Mouse (Mus musculus) myocyte (in vitro differentiated cells): ENCODE data around the gene Slc15a3. TPM values are rescaled to one million over a fixed set of nuclear protein-coding genes. Genes with fewer than 3 reads are reported as not detected.

Experiments used
- H3K27me3 ChIP-seq: one replicate; pipeline ENCODE4 v1.6.1; 2011; ENCODE audit not compliant: control insufficient read depth, insufficient read depth, insufficient read length
- H3K36me3 ChIP-seq: one replicate; pipeline ENCODE4 v1.6.1; 2011; ENCODE audit not compliant: control insufficient read depth, insufficient read depth
- H3K4me2 ChIP-seq: one replicate; pipeline ENCODE4 v1.6.1; 2011; ENCODE audit warnings: low read depth, control low read depth
- H3K4me3 ChIP-seq: one replicate; pipeline ENCODE4 v1.5.1; 2011; ENCODE audit warnings: mild to moderate bottlenecking, control low read depth, moderate library complexity
- H3K79me2 ChIP-seq: one replicate; pipeline ENCODE4 v1.6.1; 2011; ENCODE audit not compliant: control insufficient read depth, insufficient read depth
- H3ac ChIP-seq: one replicate; pipeline ENCODE4 v1.6.1; 2011; ENCODE audit not compliant: control insufficient read depth, insufficient read length
- CEBPB ChIP-seq: IDR thresholded peaks from 2 replicates; pipeline ENCODE4 v1.6.1; 2011; ENCODE audit warnings: mild to moderate bottlenecking, moderate library complexity; ENCODE audit not compliant: poor library complexity, insufficient read depth, severe bottlenecking
- E2F4 ChIP-seq: IDR thresholded peaks from one replicate; pipeline ENCODE4 v1.6.1; 2011; ENCODE audit warnings: mild to moderate bottlenecking, control low read depth, moderate library complexity; ENCODE audit not compliant: insufficient read depth
- MAX ChIP-seq: IDR thresholded peaks from one replicate; pipeline ENCODE4 v1.6.1; 2011; ENCODE audit warnings: low read depth, mild to moderate bottlenecking, control low read depth
- MYOD1 ChIP-seq, 3 experiments: IDR thresholded peaks; one replicate each; pipeline ENCODE4 v1.6.1; 2011; ENCODE audit warnings: control low read depth in 2 of 3, low read depth in 2 of 3, mild to moderate bottlenecking in 2 of 3, moderate library complexity in 1 of 3; ENCODE audit not compliant: insufficient read length in 2 of 3, control insufficient read depth in 1 of 3
- MYOG ChIP-seq, 3 experiments: IDR thresholded peaks; one replicate each; pipeline ENCODE4 v1.6.1; 2011; ENCODE audit warnings: control low read depth in 2 of 3, low read depth in 2 of 3, mild to moderate bottlenecking in 2 of 3; ENCODE audit not compliant: insufficient read length in 2 of 3, control insufficient read depth in 1 of 3, insufficient read depth in 1 of 3
- POLR2A ChIP-seq: IDR thresholded peaks from one replicate; pipeline ENCODE4 v1.6.1; 2011; ENCODE audit warnings: low read depth, mild to moderate bottlenecking, control low read depth, moderate library complexity; ENCODE audit not compliant: insufficient read length
- POLR2AphosphoS2 ChIP-seq: IDR thresholded peaks from one replicate; pipeline ENCODE4 v1.6.1; 2011; ENCODE audit warnings: low read depth, control low read depth; ENCODE audit not compliant: insufficient read length
- REST ChIP-seq: IDR thresholded peaks from one replicate; pipeline ENCODE4 v1.6.1; 2011; ENCODE audit warnings: mild to moderate bottlenecking, control low read depth, moderate library complexity; ENCODE audit not compliant: insufficient read depth, insufficient read length
- SRF ChIP-seq: IDR thresholded peaks from one replicate; pipeline ENCODE4 v1.6.1; 2011; ENCODE audit warnings: low read depth; ENCODE audit not compliant: control insufficient read depth, insufficient read length
- TCF12 ChIP-seq: IDR thresholded peaks from one replicate; pipeline ENCODE4 v1.6.1; 2011; ENCODE audit warnings: mild to moderate bottlenecking, control low read depth; ENCODE audit not compliant: poor library complexity, insufficient read depth, severe bottlenecking
- TCF3 ChIP-seq: IDR thresholded peaks from one replicate; pipeline ENCODE4 v1.6.1; 2011; ENCODE audit warnings: low read depth, control low read depth; ENCODE audit not compliant: insufficient read length
- USF1 ChIP-seq: IDR thresholded peaks from one replicate; pipeline ENCODE4 v1.6.1; 2011; ENCODE audit warnings: low read depth, mild to moderate bottlenecking, control low read depth, moderate library complexity
- polyA plus RNA-seq: library from polyadenylated mRNA; unstranded; fragments of >200 nt; fragmentation: generic; extraction: Trizol; gene quantifications from one replicate; pipeline ENCODE4 v1.2.1, GENCODE M21; 2012; ENCODE audit warnings: missing spikeins

The Slc15a3 gene
- polyA plus RNA-seq, 1 experiment = 0.02 TPM

DNA sequence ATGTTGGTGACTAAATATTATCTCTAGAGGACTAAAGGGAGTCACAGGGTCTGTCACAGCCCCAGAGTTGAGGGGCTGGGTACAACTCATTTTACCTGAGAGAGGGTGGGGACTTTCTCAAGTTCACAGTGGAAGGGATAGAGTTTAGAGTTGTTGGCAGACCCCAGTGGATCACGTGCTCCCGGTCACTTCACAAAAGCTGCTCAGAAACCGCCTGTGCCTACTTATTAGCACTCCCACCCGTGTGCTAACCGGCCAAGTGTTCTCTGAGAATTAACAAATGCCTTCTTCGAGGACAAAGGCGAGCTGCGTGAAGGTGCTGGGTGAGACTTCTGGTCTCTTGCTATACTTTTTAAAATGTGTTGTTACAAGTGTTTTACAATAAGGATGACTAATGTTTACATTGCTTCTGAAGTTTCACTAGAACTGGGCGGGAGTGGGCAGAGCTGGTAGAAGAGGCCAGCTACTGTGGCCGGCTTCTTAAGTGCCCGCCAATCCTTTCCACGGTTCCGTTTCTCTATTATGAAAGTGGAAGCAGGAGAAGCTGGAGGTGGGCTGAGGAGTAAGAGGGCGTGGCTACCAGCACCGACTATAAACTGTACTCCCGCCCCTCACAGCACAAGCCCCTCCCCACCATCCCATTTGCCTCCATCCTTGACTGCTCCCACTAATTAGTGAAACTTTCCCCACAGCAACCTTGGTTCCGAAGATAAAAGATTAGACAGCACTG lies 21.1 kb upstream of the Slc15a3 start:
- H3K4me3 ChIP-seq = no peak overlapping the region

GRCm38 (mm10) chr19:10821319-10821718 lies 18.2 kb upstream of the Slc15a3 start:
- H3K79me2 ChIP-seq = no peaks in the 10 kb centered on the region
- no peaks in the 10 kb centered on the region for H3K36me3 ChIP-seq
- H3K4me3 ChIP-seq = no peak overlapping the region
- TF ChIP-seq POLR2AphosphoS2 = no peak
- TF ChIP-seq TCF3 = no peak
- TF ChIP-seq MYOD1 (IDR thresholded peaks at IDR 0.05; ENCODE audit: control insufficient read depth in 1 of 3, insufficient read length in 2 of 3, low read depth in 2 of 3) = no peak
- TF ChIP-seq REST = no peak
- TF ChIP-seq MAX = no peak
- no peak for TF ChIP-seq TCF12
- no peak for TF ChIP-seq E2F4
- no peaks in the 10 kb centered on the region for H3K27me3 ChIP-seq
- H3K4me2 ChIP-seq = no peak overlapping the region
- H3ac ChIP-seq = no peak overlapping the region

More for the DNA sequence above, 21.1 kb upstream of the Slc15a3 start:
- Histone ChIP-seq H3K79me2 (no peaks in the 10 kb centered on the region), H3K4me2 (peak overlapping the region; percentile 71), H3K27me3 (no peaks in the 10 kb centered on the region), H3K36me3 (no peaks in the 10 kb centered on the region), H3ac (no peak overlapping the region)
- no peak for TF ChIP-seq E2F4
- TF ChIP-seq MYOG (IDR thresholded peaks at IDR 0.05; ENCODE audit: control insufficient read depth in 1 of 3, insufficient read depth in 1 of 3, insufficient read length in 2 of 3, low read depth in 2 of 3) = no peak
- TF ChIP-seq POLR2AphosphoS2 = no peak
- no peak for TF ChIP-seq MAX
- TF ChIP-seq REST = no peak
- TF ChIP-seq USF1 = no peak
- no peak for TF ChIP-seq TCF3

DNA sequence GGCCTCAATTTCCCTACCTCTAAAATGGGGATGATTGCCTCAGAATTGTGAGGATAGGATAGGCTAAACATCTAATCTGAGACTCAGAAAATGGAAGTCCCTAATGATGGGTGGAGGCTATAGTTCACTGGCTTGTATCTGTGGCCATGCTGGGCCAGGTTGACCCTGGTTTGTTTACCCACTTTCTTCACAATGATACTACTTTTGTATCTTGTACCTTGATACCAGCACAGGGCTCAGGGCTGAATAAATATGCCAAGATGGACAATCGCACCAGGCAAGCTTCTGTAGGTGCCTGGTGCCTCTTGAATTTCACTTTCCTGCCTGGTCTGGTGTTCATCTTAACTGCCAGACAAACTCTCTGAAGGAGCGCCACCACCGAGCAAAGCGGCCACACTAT lies 17.0 kb upstream of the Slc15a3 start:
- Histone ChIP-seq H3K27me3 (no peaks in the 10 kb centered on the region), H3K79me2 (no peaks in the 10 kb centered on the region), H3K4me2 (no peak overlapping the region), H3K4me3 (no peak overlapping the region), H3ac (no peak overlapping the region), H3K36me3 (no peaks in the 10 kb centered on the region)
- TF ChIP-seq USF1 (no peak), SRF (no peak), CEBPB (no peak), MAX (no peak), E2F4 (no peak), POLR2AphosphoS2 (no peak), TCF3 (no peak), TCF12 (no peak), POLR2A (no peak), MYOG (IDR thresholded peaks at IDR 0.05; ENCODE audit: control insufficient read depth in 1 of 3, insufficient read depth in 1 of 3, insufficient read length in 2 of 3, low read depth in 2 of 3) (no peak), MYOD1 (IDR thresholded peaks at IDR 0.05; ENCODE audit: control insufficient read depth in 1 of 3, insufficient read length in 2 of 3, low read depth in 2 of 3) (no peak), REST (no peak)

DNA sequence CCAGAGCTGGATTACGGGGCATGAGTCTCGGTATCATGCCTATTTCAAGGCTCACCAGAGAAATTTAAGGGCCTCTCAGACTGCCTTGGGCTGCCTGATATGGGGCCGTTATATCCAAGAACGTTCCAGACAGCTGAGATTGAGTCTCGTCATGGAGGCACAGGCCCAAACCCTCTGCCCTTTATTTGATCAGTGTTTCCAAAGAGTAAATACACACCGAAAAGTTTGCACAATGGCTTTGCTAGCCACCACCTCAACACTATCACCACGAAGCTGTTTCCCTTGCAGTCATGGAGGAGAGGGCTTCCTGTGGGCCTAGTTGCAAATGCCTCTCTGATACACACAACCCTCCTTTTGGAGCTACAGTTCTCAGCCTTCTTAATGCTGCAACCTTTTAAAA lies 15.5 kb upstream of the Slc15a3 start:
- H3K4me3 ChIP-seq = no peak overlapping the region
- no peak for TF ChIP-seq MYOD1 (IDR thresholded peaks at IDR 0.05; ENCODE audit: control insufficient read depth in 1 of 3, insufficient read length in 2 of 3, low read depth in 2 of 3)
- no peak for TF ChIP-seq CEBPB
- no peak for TF ChIP-seq TCF12
- TF ChIP-seq SRF = no peak
- no peak for TF ChIP-seq POLR2AphosphoS2
- no peak for TF ChIP-seq POLR2A
- no peak for TF ChIP-seq REST
- no peaks in the 10 kb centered on the region for H3K79me2 ChIP-seq
- H3K27me3 ChIP-seq = no peaks in the 10 kb centered on the region
- no peak overlapping the region for H3K4me2 ChIP-seq
- H3ac ChIP-seq = no peak overlapping the region
- no peaks in the 10 kb centered on the region for H3K36me3 ChIP-seq

GRCm38 (mm10) chr19:10828321-10828720 lies 11.2 kb upstream of the Slc15a3 start:
- no peak for TF ChIP-seq TCF3
- no peak for TF ChIP-seq POLR2A
- no peak for TF ChIP-seq POLR2AphosphoS2
- no peak for TF ChIP-seq CEBPB
- no peak for TF ChIP-seq MYOG (IDR thresholded peaks at IDR 0.05; ENCODE audit: control insufficient read depth in 1 of 3, insufficient read depth in 1 of 3, insufficient read length in 2 of 3, low read depth in 2 of 3)
- no peak for TF ChIP-seq MAX
- TF ChIP-seq TCF12 = no peak
- no peak for TF ChIP-seq USF1
- TF ChIP-seq SRF = no peak
- no peak for TF ChIP-seq MYOD1 (IDR thresholded peaks at IDR 0.05; ENCODE audit: control insufficient read depth in 1 of 3, insufficient read length in 2 of 3, low read depth in 2 of 3)

More at GRCm38 (mm10) chr19:10828321-10828720, 11.2 kb upstream of the Slc15a3 start:
- Histone ChIP-seq H3K27me3 (no peaks in the 10 kb centered on the region), H3K79me2 (no peaks in the 10 kb centered on the region), H3K4me2 (no peak overlapping the region), H3ac (no peak overlapping the region), H3K36me3 (no peaks in the 10 kb centered on the region), H3K4me3 (no peak overlapping the region)
